Mouse (Mus musculus): ENCODE data around the gene Ager.

Ager gene

DNA sequence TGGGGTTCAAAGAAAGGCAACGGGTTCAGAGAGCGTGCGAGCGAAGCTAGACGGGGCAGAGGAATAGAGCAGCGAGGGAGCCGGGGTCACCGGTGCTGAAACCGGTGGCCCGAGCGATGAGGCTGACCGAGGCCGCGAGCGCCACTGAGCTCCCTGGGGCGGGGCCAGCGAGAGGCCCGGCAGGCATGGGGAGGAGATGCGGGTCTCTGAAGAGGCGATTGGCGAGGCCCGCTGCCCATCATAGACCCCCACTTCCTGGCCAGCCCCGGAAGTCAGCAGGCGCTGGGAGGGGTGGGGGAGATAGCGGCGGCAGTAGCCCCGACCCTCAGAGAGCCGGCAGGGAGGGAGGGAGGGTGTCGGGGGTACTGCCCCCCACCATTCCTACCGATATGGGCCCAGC, 7.9 kb downstream of the Ager start:
- peak; percentile 98 for DNase-seq

DNA sequence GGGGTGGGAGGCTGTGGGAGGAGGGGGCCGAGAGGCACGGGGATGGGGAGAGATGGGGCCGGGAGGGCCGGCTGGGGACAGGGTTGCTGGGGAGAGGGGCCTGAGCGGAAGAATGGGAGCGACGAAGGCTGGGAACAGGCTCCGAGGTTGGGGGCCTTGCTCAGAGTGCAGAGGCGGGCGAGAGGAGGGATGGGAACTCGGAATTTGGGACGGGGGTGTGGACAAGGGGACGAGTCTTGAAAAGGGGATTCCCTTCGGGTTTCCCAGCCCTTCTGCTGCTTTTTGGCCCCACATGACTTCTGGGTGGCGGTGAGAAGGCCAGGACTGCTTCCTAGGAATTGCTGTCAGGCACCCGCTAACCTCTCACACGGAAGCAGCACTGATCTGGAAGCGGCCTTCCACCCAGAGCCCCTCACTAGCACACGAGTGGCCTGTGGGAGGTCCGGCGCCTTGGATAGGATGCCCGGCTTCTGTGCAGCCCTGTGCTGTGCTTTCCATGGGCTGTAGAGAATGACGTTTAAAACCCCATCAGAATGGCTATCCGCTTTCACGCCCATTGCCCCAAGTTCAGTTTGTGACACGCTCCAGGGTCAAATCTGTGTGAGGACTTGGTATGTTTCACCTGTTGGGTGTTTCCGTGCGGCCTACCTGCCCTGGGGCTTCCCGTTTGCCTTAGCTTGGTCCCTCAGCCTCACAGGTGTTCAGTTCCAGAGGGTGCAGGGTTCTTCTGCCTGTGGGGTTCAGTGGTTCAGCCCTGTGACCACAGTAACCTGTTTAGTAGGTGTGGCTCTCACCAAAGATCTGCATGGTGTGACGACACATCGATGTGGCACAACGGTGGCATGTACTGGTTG, 8.8 kb downstream of the Ager start:
- no peak for DNase-seq

DNA sequence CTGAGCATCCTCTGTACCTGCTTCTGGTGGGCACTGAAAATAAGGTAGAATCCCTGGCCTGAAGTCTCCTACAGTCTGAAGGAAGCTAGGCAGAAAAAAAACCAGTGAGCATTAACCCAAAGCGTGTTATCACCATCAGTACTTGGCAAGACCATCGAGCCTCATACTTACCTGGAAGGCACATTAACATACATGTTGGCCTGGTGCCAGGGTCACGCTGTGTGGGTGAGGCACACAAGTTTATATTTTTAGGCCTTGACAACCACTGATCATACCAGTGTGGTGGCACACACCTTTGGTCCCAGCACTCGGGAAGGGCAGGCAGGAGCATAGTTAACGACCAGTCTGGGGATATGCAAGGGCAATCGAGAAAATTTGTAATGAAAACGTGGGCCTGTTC, 10.3 kb downstream of the Ager start:
- no peak for DNase-seq

DNA sequence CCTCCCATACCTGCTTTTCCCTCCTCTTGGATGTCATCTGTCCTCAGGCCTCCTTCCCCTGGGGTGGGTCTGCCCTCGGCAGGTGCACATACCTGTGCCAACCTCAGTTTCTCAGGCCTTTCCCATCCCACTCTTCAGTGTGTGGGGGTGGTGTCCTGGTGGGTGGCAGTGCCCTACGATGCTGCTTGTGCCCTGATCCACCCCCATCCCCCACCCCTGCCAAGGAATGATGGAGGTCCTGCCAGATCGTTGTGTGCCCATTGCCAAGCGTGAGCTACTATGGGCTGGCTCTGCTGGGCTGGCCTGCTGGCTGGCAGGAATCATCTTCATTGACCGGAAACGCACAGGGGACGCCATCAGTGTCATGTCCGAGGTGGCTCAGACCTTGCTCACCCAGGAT, 13.4 kb downstream of the Ager start:
- DNase-seq = no peak

DNA sequence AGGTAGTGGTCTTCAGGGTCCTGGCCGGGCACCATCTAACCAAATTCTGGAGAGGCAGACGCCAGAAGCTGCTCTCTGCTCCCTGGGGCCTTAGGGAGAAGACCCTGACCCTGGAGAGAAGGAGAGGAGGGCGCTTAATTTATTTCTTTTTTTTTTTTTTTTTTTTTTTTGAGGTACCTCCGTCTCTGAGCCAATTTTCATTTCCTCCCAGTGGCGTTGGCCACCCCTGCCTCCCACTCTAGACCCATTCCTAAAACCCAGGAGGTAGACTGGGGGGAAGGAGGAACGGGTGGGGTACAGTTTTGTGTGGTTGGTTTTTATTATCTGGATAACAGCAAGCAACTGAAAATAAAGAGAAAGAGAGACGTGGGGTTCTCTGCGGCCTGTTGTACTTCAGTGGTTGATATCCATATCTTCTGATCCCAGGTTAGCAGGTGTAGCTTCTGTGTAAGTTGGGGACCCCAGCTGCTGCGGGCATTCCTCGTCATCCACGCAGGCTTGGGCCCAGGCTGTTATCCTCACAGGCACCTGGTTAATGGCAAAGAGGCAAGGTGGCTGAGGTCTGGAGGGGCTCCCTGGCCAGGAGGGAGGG, 15.5 kb downstream of the Ager start:
- DNase-seq = no peak

DNA sequence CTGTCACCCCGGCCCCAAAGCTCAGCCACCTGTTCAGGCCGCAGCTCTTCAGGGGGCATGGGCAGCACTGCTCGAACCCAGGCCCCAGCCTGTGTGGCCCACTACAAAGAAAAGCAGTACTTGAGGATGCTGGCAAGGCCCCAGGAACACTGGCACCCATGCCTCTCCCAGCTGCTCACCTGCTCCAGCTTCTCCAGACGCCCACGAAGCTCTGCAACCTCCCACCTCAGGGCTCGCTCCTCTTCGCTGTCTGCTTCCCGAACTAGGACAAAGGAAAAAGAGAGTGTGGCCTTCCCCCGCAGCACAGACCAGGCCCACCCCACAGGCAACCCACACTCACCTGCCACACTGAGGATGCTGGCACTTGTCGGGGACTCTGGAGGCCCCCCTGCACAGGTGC, 16.2 kb downstream of the Ager start:
- peak; percentile 60 for DNase-seq

DNA sequence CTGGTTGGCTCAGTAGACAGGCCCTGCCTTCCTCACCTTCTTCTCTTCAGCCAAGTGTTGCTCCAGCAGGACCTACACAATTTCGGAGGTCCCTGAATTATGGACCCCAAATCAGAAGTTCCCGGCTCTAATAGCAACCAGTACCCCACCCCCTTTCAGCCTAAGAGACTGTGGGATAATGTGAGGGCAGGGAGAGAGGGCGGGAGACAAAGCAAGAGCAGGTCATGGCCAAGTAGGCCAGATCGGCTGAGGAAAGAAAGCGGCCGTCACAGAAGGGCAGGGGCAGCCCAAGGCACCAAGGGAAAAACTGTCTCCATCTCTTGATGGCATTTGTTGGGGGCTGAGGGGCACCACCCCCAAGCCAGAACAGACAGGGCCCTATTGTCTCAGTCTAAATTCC, 18.2 kb downstream of the Ager start, which contains the start of gene Egfl8:
Gene Egfl8 (minus strand): TSS at position 101 of the 400 bp plus-strand sequence.
- DNase-seq = no peak

DNA sequence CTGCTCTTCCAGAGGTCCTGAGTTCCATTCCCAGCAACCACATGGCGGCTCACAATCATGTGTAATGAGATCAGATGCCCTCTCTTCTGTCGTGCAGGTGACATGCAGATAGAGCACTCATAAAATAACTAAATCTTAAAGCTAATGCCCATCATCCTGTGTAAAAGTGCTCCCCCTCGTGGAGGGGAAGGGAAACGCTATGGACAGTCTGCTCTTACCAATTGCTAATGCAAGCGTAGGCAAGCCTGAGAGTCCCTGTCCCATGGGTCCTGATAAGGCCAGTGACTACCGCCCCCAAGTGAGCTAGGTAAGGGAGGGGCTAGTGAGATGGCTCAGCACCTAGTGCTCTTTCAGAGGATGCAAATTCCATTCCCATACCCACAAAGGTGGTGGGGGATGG, 21.3 kb downstream of the Ager start:
- DNase-seq = no peak

DNA sequence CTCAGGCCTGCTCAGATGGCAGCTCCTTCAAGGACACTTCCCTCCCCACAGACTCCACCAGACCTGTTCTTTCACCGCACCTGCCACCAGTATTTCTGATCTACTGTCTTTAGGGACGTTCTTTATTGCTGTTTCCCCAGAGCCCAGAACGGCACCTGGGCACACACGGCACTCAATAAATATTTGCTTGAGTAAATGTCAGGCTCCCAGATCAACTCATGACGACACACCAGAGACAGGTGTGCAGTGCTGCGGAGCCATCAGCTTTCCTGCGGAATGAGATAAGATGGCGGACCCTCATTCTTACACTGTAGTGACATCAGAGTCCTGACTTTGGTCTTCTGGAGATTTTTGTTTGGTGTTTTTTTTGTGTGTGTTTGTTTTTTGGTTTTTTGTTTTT, 23.3 kb downstream of the Ager start:
- no peak for DNase-seq

DNA sequence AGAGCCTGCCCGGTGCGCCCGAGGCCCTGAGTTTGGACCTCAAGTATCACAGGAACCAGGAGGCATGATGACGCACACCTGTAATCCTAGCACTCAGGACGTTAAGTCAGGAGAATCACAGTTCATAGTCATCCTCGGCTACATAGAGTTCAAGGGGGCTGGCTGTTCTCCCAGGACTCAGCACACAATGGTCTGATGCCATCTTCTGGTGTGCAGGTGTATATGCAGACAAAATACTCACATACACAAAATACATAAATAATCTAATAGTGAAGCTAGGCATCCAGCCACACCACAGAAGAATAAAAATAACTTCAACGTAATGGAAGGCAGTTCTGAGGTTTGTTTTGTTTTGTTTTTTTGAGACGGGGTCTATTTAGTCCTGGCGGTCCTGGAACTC, 25.5 kb downstream of the Ager start:
- DNase-seq = no peak

DNA sequence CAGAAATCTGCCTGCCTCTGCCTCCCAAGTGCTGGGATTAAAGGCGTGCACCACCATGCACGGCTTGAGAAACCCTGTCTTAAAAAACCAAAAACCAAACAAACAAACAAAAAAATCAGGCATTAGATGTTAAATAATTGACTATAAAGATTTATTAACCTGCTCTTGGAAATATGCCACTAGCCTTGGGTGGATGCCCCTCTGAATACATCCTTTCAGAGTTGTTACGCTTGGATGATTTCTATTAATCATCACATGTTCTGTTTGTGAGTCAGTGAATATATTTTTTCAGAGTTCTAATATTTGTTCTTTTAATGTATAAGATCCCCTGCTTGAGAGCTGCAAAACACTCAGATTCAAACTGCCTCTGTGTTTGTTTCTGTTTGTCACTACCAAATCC, 27.3 kb downstream of the Ager start:
- DNase-seq = no peak

DNA sequence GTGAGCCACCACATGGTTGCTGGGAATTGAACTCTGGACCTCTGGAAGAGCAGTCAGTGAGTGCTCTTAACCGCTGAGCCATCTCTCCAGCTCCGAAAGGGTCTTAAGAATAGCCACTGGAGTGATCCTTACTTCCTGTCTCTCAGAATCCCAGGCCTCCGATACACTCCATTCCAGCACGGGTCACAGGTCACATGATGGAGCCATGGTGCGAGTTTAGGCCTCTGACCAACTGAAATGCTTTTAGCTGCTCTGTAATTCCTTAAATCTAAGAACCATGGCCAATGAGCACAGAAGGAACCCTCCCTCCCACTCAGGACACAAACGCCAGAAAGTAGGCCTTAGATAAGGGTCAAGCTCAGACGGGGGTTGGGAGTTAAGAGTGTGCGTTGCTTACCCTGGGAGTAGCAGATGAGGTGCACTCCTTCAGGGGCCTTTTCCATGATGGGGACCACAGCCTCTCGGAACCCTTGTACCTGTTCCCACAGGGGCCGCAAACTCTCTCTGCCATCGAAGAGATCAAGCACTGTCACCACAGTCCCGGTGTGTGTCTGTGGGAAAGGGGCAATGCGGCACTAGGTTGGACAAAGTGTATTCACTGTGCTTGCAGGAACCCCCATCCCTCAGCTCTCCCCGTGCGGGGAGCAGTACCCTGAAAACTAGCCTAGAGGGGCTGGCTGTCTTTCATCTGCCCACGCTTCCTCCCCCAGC, 28.6 kb downstream of the Ager start:
- no peak for DNase-seq

DNA sequence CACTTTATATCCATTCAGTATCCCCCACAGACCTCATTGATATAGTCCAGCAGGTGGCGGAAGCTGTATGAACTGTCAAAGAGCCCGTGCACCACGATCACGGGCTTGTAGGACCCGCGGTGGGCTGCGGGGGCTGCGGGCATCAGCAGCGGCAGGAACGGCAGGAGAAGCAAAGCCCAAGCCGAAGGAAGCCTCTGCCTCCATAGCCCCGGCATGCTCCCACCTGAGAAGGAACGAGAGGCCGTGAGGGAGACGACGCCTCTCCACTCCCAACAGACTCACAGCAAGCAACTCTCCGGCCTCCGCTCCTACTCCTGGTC, 29.1 kb downstream of the Ager start:
- no peak for DNase-seq

DNA sequence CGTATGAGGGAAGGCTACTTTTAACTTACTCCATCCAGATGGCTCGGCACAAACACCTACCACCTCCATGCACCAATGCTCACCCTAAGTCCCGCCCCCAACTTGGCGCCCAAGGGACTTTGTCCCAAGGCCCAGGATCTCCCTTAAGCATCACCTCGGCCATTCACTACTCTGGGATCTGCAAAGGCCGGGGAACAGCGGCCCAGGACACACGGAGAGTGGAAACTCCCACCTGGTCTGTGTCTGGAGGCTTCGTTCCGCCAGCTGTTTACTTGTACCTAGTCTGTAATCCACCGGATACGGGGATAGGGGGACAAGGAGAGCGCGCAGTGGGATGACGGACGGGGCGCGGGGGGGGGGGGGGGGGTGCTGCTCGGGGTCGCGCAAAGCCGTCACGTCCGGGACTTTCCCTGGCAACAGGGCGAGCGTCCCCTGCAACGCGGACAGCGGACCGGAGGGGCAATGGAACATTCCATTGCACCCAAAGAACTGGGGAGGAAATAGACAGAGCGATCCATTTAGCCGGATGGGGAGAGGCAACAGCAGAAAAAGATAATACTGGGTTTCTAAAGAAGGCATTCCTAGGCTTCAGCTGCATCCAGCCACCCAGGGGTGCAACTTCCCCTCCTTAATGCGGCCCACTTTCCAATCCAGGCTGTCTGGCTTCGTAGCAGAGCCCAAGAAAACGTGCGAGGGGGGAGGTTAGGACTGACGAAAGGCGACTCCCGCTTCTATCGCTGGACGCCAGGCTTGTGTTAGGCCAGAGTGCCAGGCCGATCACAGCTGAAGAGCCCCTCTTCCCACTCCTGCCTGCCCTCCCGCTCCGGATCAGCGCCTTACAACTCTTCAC, 29.7 kb downstream of the Ager start:
- DNase-seq = peak; percentile 91

DNA sequence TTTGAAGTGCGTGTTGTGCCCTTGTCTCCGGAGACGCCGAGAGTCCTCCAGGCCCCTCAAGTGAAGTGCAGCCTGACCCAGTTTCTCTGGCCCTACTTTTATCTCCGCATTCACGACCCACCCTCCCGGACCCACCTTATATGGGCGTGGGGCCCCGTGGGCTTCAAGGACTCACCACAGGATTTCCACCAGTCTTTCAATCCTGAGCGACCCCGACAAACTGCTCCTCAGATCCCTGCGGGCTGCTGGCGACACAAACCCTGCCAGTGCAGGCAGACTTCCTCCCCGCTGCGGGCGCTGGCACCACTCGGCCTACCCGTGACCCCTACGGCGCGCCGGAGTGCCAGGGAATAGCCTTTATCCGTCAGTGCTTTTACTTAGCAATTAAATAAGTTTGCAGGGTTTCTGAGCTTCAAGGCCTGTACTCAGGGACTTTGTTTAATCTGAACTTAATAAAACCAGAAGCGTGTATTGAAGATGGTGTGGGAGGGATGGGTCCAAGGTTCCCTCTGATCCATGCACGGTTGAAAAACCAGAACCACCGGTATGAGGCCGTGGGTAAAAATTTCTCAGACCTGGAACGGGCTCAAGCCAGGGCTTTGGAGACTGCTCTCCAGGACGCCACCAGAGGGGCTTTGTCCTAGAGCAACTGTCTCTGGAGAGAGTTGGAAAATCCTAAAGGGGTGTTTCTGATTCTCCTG, 30.4 kb downstream of the Ager start, which contains the start of gene Ppt2:
Gene Ppt2 (minus strand): TSS at position 568 of the 701 bp plus-strand sequence.
- no peak for DNase-seq

DNA sequence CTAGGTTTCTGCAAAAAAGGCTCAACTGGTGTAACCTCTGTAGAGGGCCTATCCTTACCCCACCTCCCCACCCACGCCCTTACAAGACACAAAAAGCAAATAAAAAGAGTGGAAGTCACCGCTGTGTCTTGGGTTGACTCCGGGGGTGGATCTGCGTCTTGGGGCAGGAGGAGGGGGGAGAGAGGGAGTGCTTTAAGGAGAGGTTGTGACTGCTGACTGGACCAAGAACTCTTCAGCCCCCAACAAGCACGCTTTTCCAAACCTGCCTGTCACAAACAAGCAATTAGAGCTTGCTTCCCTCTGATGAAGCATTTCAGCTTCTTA, 30.9 kb downstream of the Ager start:
- no peak for DNase-seq

DNA sequence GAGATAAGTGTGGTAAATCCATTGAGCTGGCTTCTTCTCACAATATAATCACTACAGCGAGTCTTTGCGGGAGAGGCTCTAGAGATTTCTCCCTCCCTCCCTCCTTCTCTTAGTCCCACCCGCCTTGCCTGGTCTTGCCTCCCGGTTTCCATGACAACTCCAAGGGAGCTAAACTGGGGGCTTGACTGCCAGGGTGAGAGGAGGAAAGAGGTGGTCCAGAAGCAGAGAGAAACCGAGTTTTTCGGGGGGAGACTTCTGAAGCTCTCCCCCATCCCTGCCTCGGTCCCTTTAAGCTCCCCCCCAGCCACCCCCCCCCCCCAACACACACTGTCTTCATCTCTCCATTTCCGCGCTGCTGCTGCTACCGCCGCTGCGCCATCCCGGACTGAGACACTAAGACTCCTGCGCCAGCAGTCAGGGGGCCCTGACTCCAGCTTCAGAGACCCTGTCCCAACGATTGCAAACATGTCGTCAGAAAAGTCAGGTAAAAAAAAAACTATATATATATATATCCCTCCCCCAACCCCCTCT, 31.6 kb downstream of the Ager start, which contains the start of gene Prrt1:
Gene Prrt1 (plus strand): TSS at position 313 of the 531 bp plus-strand sequence.
- DNase-seq = peak; percentile 78

DNA sequence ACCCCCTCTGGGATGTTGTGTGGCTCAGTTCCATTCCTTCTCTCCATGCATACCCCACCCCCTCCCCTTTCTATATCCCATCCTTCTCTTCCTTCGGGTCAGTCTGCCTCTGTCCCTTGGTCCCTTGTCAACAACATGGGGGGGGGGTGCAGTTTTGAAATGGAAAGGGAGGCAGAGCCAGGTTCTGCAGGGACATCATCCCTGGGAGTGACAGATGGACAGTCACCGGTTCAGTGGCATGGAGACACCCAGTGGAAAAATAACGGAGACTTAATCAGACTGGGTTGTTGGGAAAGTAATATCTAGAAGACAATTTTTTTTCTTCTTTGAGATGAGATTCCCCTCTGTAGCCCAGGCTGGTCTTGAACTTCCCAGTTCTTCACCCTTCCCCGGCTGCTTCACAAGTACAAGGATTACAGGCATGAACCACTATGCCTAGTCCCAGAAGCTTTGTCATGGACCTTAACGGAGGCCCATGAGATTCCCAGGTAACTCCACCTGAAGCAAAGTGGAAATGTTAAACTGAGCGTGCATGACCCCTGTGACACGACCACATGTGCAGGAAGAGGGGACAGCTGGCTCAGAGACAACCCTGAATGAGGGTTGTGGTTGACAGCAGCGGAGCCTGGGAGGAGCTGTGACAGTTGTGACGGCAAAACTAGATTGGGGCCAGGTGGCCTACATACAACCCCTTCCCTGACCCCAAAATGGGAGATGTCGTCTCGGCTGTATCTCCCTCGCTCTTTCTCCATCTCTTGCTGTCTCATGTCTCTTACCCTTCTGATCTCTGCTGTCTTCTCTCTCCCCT, 32.3 kb downstream of the Ager start:
- DNase-seq = no peak

DNA sequence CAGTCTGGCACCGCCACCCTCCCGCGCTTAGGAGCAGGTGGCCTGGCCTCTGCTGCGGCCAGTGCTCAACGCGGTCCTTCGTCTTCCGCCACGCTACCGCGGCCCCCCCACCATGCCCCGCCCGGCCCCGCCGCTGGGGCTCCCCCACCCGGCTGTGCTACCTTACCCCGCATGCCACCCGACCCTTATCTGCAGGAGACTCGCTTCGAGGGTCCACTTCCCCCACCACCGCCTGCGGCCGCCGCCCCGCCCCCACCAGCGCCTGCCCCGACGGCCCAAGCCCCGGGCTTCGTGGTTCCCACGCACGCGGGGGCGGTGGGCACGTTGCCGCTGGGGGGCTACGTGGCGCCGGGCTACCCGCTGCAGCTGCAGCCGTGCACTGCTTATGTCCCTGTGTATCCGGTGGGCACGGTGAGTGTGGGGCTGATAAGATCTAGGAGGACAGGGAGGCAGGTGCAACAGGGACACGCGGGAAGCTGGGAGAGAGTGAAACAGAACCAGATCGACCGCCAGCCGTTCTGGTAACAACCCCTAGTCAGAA, 33.2 kb downstream of the Ager start:
- DNase-seq = no peak

DNA sequence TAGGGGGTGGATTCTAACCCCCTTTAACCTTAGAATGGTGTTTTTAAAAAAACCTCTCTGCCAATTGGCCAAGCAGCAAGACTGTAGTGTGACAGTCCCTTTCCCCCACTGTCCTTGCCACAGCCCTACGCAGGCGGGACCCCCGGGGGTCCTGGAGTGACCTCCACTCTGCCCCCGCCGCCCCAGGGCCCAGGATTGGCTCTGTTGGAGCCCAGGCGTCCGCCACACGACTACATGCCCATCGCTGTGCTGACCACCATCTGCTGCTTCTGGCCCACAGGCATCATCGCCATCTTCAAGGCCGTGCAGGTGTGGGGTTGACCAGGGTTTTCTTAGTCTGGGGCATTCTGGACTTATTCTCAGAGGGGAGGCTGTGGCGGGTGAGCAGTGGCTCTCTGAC, 34.0 kb downstream of the Ager start:
- no peak for DNase-seq

DNA sequence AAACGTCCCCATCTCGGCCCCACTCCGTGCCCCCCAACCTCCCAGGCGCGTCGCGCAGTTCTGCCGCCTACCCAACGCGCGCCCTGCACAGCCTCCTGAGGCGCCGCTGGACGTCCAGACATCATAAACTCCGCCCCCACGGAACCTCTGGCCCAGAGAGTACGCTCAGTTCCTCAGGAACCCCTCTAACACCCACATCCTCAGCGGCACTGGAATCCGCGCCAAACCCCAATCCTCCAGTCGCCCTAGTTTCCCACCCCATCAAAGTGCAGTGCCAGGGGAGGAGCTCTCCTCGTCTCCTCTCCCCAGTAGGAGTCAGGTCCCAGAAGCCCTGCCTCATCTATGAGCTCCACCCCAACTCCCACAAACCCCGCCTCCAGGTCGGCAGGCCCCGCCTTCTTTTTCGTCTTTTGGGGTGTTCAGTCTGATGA, 34.6 kb downstream of the Ager start:
- peak; percentile 94 for DNase-seq
